Mouse (Mus musculus) forebrain, embryonic 16.5 days (tissue): ENCODE data around the gene Grk6. TPM values are rescaled to one million over a fixed set of nuclear protein-coding genes. Genes with fewer than 3 reads are reported as not detected.

Experiments
- ATAC-seq: fragments of 200-750 bp; cut with Nextera tagmentation; 2 replicates; pipeline ENCODE4 v1.8.0; 2017; ENCODE audit warnings: mild to moderate bottlenecking, moderate library complexity
- H3K27ac ChIP-seq: fragments of 300-500 bp; sonication (generic); 2 replicates; pipeline ENCODE4 v1.5.1; 2014; ENCODE audit warnings: low read length, control low read depth
- H3K27me3 ChIP-seq: fragments of 300-500 bp; sonication (generic); replicated peaks from 2 replicates; pipeline ENCODE4 v1.6.1; 2014; ENCODE audit warnings: low read length; ENCODE audit not compliant: control insufficient read depth, insufficient read depth
- H3K36me3 ChIP-seq: fragments of 300-500 bp; sonication (generic); 2 replicates; pipeline ENCODE4 v1.6.1; 2014; ENCODE audit not compliant: control insufficient read depth, insufficient read depth
- H3K4me1 ChIP-seq: fragments of 300-500 bp; sonication (generic); replicated peaks from 2 replicates; pipeline ENCODE4 v1.6.1; 2014; ENCODE audit warnings: low read length; ENCODE audit not compliant: control insufficient read depth, insufficient read depth
- H3K4me2 ChIP-seq: fragments of 300-500 bp; sonication (generic); 2 replicates; pipeline ENCODE4 v1.6.1; 2014; ENCODE audit warnings: mild to moderate bottlenecking, low read length, control low read depth
- H3K4me3 ChIP-seq: fragments of 300-500 bp; sonication (generic); replicated peaks from 2 replicates; pipeline ENCODE4 v1.5.1; 2014; ENCODE audit warnings: mild to moderate bottlenecking, low read length, control low read depth
- H3K9ac ChIP-seq: fragments of 300-500 bp; sonication (generic); replicated peaks from 2 replicates; pipeline ENCODE4 v1.6.1; 2014; ENCODE audit warnings: low read depth, low read length, control low read depth
- H3K9me3 ChIP-seq: fragments of 300-500 bp; sonication (generic); 2 replicates; pipeline ENCODE4 v1.6.1; 2016; ENCODE audit warnings: low read length; ENCODE audit not compliant: control insufficient read depth
- WGBS: fragments of 180-500 bp; shearing (Covaris S2); extraction: QIAGEN DNeasy Blood & Tissue Kit; methylation state at CpG from one replicate; pipeline ENCODE4 v1.1.7; 2014; 5-methylcytosine and 5-hydroxymethylcytosine counted together
- microRNA-seq: library from miRNA; unstranded; fragments of <30 nt; microRNA quantifications from one replicate; pipeline ENCODE4, GENCODE M21; 2017
- polyA plus RNA-seq: library from polyadenylated mRNA; unstranded; fragments of >200 nt; fragmentation: Nextera tagmentation; extraction: Ambion mirVana; gene quantifications from 2 replicates; pipeline ENCODE4 v1.2.1, GENCODE M21; 2015

Grk6 gene
- polyA plus RNA-seq, 1 experiment from 2014 or later = 40.1 TPM

- Histone ChIP-seq H3K4me2 (no peak overlapping the region), H3K9me3 (no peaks in the 10 kb centered on the region), H3K27me3 (no peaks in the 10 kb centered on the region), H3K27ac (no peak overlapping the region), H3K36me3 (peaks cover 6% of the 10 kb centered on the region), H3K4me1 (peaks cover 8% of the 10 kb centered on the region), H3K4me3 (no peak overlapping the region), H3K9ac (no peak overlapping the region)
- 89% methylated on average over 9 of the region's 9 CpGs for WGBS
- ATAC-seq = no peak
These were observed 60.9 kb downstream of the Grk6 start for GRCm38 (mm10) chr13:55505810-55506209.

GRCm38 (mm10) chr13:55506697-55507096, 61.8 kb downstream of the Grk6 start:
- H3K9me3 ChIP-seq = no peaks in the 10 kb centered on the region
- no peak overlapping the region for H3K4me2 ChIP-seq
- H3K27me3 ChIP-seq = no peaks in the 10 kb centered on the region
- WGBS = 87% methylated on average over 10 of the region's 10 CpGs
- ATAC-seq = no peak
- no peak overlapping the region for H3K4me3 ChIP-seq
- peaks cover 6% of the 10 kb centered on the region for H3K36me3 ChIP-seq
- H3K9ac ChIP-seq = no peak overlapping the region
- H3K4me1 ChIP-seq = peaks cover 17% of the 10 kb centered on the region
- H3K27ac ChIP-seq = no peak overlapping the region

- no peak overlapping the region for H3K27ac ChIP-seq
- peaks cover 28% of the 10 kb centered on the region for H3K4me1 ChIP-seq
- 59% methylated on average over 11 of the region's 11 CpGs for WGBS
- H3K4me3 ChIP-seq = no peak overlapping the region
- peaks cover 6% of the 10 kb centered on the region for H3K36me3 ChIP-seq
- no peak overlapping the region for H3K4me2 ChIP-seq
- H3K9ac ChIP-seq = no peak overlapping the region
- ATAC-seq = no peak
- no peaks in the 10 kb centered on the region for H3K27me3 ChIP-seq
- H3K9me3 ChIP-seq = no peaks in the 10 kb centered on the region
These were observed 63.0 kb downstream of the Grk6 start for GRCm38 (mm10) chr13:55507877-55508276.

GRCm38 (mm10) chr13:55508531-55508930, 63.7 kb downstream of the Grk6 start:
- no peak overlapping the region for H3K4me3 ChIP-seq
- no peak overlapping the region for H3K27ac ChIP-seq
- 91% methylated on average over 10 of the region's 10 CpGs for WGBS
- no peak for ATAC-seq
- no peaks in the 10 kb centered on the region for H3K27me3 ChIP-seq
- H3K9me3 ChIP-seq = no peaks in the 10 kb centered on the region
- no peak overlapping the region for H3K4me2 ChIP-seq
- H3K4me1 ChIP-seq = peaks cover 28% of the 10 kb centered on the region
- no peak overlapping the region for H3K9ac ChIP-seq
- peaks cover 6% of the 10 kb centered on the region for H3K36me3 ChIP-seq

- Histone ChIP-seq H3K27ac (0 out of 2 replicates have a peak overlapping the region, but pooled peaks have one; percentile 24), H3K4me2 (no peak overlapping the region)
These were observed 65.4 kb downstream of the Grk6 start for GRCm38 (mm10) chr13:55510332-55510667.

More at GRCm38 (mm10) chr13:55510332-55510667, 65.4 kb downstream of the Grk6 start:
- Histone ChIP-seq H3K27me3 (no peaks in the 10 kb centered on the region), H3K9me3 (no peaks in the 10 kb centered on the region), H3K4me1 (peaks cover 32% of the 10 kb centered on the region), H3K36me3 (peaks cover 6% of the 10 kb centered on the region), H3K9ac (no peak overlapping the region; the same call in 1 of the 2 replicates), H3K4me3 (no peak overlapping the region)
- no peak for ATAC-seq
- WGBS = 18% methylated on average over 3 of the region's 3 CpGs

Small RNAs within 50 kb of the gene (microRNA-seq; reads per million reads assigned to microRNA genes)
- gene Mir6943 (not detected), gene Mir6944 (80.6 reads per million, percentile 52 among the genes with 10 or more reads in this experiment), gene Mir6945 (2.1 reads per million, percentile 3 among the genes with 10 or more reads in this experiment)

Other genes with a start within 250 kb of the Grk6 start
- 52.4 and 53.1 TPM in 2 replicates for gene Nsd1, start 235.3 kb upstream of the Grk6 start, polyA plus RNA-seq
- gene Prelid1, start 124.6 kb upstream of the Grk6 start, polyA plus RNA-seq = 288 and 303 TPM in 2 replicates
- gene Rab24, start 123.1 kb upstream of the Grk6 start, polyA plus RNA-seq = 104 and 109 TPM in 2 replicates
- 22.1 and 23.9 TPM in 2 replicates for gene Mxd3, start 115.2 kb upstream of the Grk6 start, polyA plus RNA-seq
- gene Lman2, start 82.3 kb upstream of the Grk6 start, polyA plus RNA-seq = 56.3 and 59.7 TPM in 2 replicates
- gene Rgs14, start 75.3 kb upstream of the Grk6 start, polyA plus RNA-seq = 0.71 and 1.4 TPM in 2 replicates
- gene Slc34a1, start 46.9 kb upstream of the Grk6 start, polyA plus RNA-seq = 0.27 TPM in 1 of 2 replicates, not detected in the other
- gene Pfn3, start 29.8 kb upstream of the Grk6 start, polyA plus RNA-seq = 0.43 and 0.84 TPM in 2 replicates
- gene F12, start 18.3 kb upstream of the Grk6 start, polyA plus RNA-seq = not detected in 2 replicates
- gene Prr7, start 19.2 kb downstream of the Grk6 start, polyA plus RNA-seq = 4.1 and 4.3 TPM in 2 replicates
- 792 and 816 TPM in 2 replicates for gene Dbn1, start 43.0 kb downstream of the Grk6 start, polyA plus RNA-seq
- 132 and 147 TPM in 2 replicates for gene Pdlim7, start 68.6 kb downstream of the Grk6 start, polyA plus RNA-seq
- 3.1 and 4.6 TPM in 2 replicates for gene Dok3, start 84.2 kb downstream of the Grk6 start, polyA plus RNA-seq
- 67.3 and 70.6 TPM in 2 replicates for gene Ddx41, start 91.6 kb downstream of the Grk6 start, polyA plus RNA-seq
- gene Fam193b, start 126.0 kb downstream of the Grk6 start, polyA plus RNA-seq = 57.8 and 62.2 TPM in 2 replicates
- 96.9 and 133 TPM in 2 replicates for gene Tmed9, start 128.7 kb downstream of the Grk6 start, polyA plus RNA-seq
- 29.9 and 41.4 TPM in 2 replicates for gene B4galt7, start 154.8 kb downstream of the Grk6 start, polyA plus RNA-seq
- 96.9 and 104 TPM in 2 replicates for gene Caml, start 177.9 kb downstream of the Grk6 start, polyA plus RNA-seq
- 34.2 and 36.4 TPM in 2 replicates for gene Ddx46, start 190.0 kb downstream of the Grk6 start, polyA plus RNA-seq
- 74.6 and 74.9 TPM in 2 replicates for gene B230219D22Rik, start 248.1 kb downstream of the Grk6 start, polyA plus RNA-seq